In the genomic region with DNA sequence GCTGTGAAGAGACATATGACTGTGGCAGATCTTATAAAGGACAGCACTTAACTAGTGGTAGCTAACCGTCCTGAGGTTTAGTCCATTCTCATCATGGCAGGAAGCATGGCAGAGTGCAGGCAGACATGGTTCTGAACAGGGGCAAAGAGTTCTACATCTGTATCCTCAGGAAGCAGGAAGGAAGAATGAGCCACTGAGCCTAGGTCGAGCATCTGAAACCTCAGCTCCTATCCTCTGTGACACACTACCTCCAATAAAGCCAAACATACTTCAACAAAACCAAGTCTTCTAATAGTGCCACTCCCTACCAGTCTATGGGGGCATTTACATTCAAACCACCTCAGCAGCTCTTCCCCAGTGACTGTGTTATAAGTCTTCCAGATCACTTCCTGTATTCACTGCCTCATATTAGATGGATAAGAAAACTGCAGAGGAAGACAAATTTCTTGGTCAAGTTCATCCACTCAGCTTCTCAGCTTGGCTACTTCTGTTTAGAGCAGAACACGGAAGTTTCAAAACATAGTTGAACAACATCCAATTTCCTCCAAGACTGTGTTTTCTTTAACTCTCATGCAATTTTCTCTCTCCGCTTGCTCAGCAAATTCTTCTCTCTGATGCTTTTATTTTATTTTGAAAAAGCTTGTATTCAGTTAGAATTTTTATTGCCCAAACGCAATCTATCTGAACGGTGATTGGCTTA, we compare ENCODE assay signal across 19 mouse cellular contexts.
DNase-seq lines count a peak whose midpoint lies in the region; ATAC-seq and TF ChIP-seq lines count a peak whose summit lies in the region.
"Had no signal": no experiment of that assay in that cellular context is flagged by ENCODE, and none has a peak within 500 bp of the region (broad histone marks: within the 10 kb centered on the region; RNA-seq: fewer than 3 reads in every experiment).

No protein-coding gene starts in this region.

- H3K36me3 ChIP-seq in lung, embryonic 14.5 days (ENCODE audit: insufficient read depth): no peaks in the 10 kb centered on the region
- H3K36me3 ChIP-seq: embryonic facial prominence, embryonic 15.5 days; hindbrain, embryonic 10.5 days; midbrain, embryonic 15.5 days; neural tube, embryonic 15.5 days had no signal

- 61% methylated on average over 6 of the region's 6 CpGs for WGBS in lung, embryonic 14.5 days

- intact Hi-C loops in heart, postnatal 25 days (cut with DNase I): no loop called here

- TF ChIP-seq CTCF in lung, embryonic 14.5 days (IDR thresholded peaks at IDR 0.05; ENCODE audit: low read depth): no peak

- H3K4me3 ChIP-seq in lung, embryonic 14.5 days (ENCODE audit: low read depth, low read length): no peak overlapping the region
- H3K4me3 ChIP-seq: embryonic facial prominence, embryonic 15.5 days; hindbrain, embryonic 10.5 days; midbrain, embryonic 15.5 days; neural tube, embryonic 15.5 days had no signal

- H3K27me3 ChIP-seq in lung, embryonic 14.5 days (ENCODE audit: insufficient read depth, low read length): no peaks in the 10 kb centered on the region
- H3K27me3 ChIP-seq: embryonic facial prominence, embryonic 15.5 days; midbrain, embryonic 15.5 days; neural tube, embryonic 15.5 days; Patski had no signal

- no peak overlapping the region for H3K27ac ChIP-seq in lung, embryonic 14.5 days (ENCODE audit: low read depth)
- H3K27ac ChIP-seq: embryonic facial prominence, embryonic 15.5 days; hindbrain, embryonic 10.5 days; hindbrain, postnatal 0 days; liver, embryonic 14.5 days; midbrain, embryonic 15.5 days; neural tube, embryonic 15.5 days had no signal

- no peak overlapping the region for H3K9ac ChIP-seq in lung, embryonic 14.5 days
- H3K9ac ChIP-seq: embryonic facial prominence, embryonic 15.5 days; liver, embryonic 14.5 days; midbrain, embryonic 15.5 days; neural tube, embryonic 15.5 days had no signal

- H3K4me2 ChIP-seq in lung, embryonic 14.5 days: no peak overlapping the region
- H3K4me2 ChIP-seq: embryonic facial prominence, embryonic 15.5 days; midbrain, embryonic 15.5 days; neural tube, embryonic 15.5 days had no signal

- peak; percentile 14; the same call in 1 of the 2 replicates for ATAC-seq in lung, embryonic 14.5 days (ENCODE audit: insufficient read depth)
- no peak for ATAC-seq in megakaryocyte, adult 5-6 weeks (ENCODE audit: poor library complexity, severe bottlenecking)
- ATAC-seq: forebrain, embryonic 16.5 days; hindbrain, postnatal 0 days; intestine, postnatal 0 days; midbrain, embryonic 15.5 days; Patski had no signal

- peak; percentile 4 to 45 for DNase-seq in heart, adult 9 months (ENCODE audit: low spot score in 2 of 2)
- no peak for DNase-seq in heart, postnatal 25 days (ENCODE audit: low spot score)
- peak; percentile 74 for DNase-seq in lung, embryonic 14.5 days
- DNase-seq in lung, postnatal 14 days: no peak
- DNase-seq in adipocyte (ENCODE audit: low spot score): peak; percentile 63
- peak; percentile 7 for DNase-seq in lung, postnatal 36 days
- DNase-seq: adrenal gland, postnatal 10 days; cerebellum, postnatal 14 days; right cerebral cortex, postnatal 14 days had no signal

- H3K9me3 ChIP-seq in lung, embryonic 14.5 days (ENCODE audit: low read depth, low read length): no peaks in the 10 kb centered on the region
- H3K9me3 ChIP-seq: embryonic facial prominence, embryonic 15.5 days; hindbrain, embryonic 10.5 days; midbrain, embryonic 15.5 days; neural tube, embryonic 15.5 days had no signal

- no peaks in the 10 kb centered on the region for H3K4me1 ChIP-seq in lung, embryonic 14.5 days (ENCODE audit: insufficient read depth)
- H3K4me1 ChIP-seq: embryonic facial prominence, embryonic 15.5 days; hindbrain, embryonic 10.5 days; midbrain, embryonic 15.5 days; neural tube, embryonic 15.5 days had no signal

Comparison
In these comparisons a context has a peak if more than half of its experiments do, and no peak if none do; other contexts are left out.
1. DNase-seq: peak in heart, adult 9 months (2 of 2), lung, embryonic 14.5 days (single experiment), adipocyte (single experiment) and lung, postnatal 36 days (single experiment); none in heart, postnatal 25 days (single experiment) and lung, postnatal 14 days (single experiment).